Mouse (Mus musculus) WW6 (cell line): ENCODE measurements at regions not wholly inside any gene's neighbourhood (a gene's known extent, or its start where the extent isn't known, plus 50 kb on each side); places are given as distances from the start of the nearest gene placed in this dataset.

ENCODE experiments used
- DNase-seq: peaks from one replicate; pipeline ENCODE4 v3.0.0-alpha.2; 2013; ENCODE audit warnings: low read depth, low spot score

GRCm38 (mm10) chr11:31781605-31782004 lies 90.4 kb upstream of the Cpeb4 start:
- DNase-seq: no peak

- no peak for DNase-seq
Observed at GRCm38 (mm10) chr11:31783506-31784063, 88.4 kb upstream of the Cpeb4 start.

- DNase-seq: no peak
Observed at GRCm38 (mm10) chr11:31784332-31784901, 87.6 kb upstream of the Cpeb4 start.

- DNase-seq: no peak
Observed at GRCm38 (mm10) chr11:31785160-31785559, 86.9 kb upstream of the Cpeb4 start.

GRCm38 (mm10) chr11:31787376-31787775 lies 84.6 kb upstream of the Cpeb4 start:
- no peak for DNase-seq

DNA sequence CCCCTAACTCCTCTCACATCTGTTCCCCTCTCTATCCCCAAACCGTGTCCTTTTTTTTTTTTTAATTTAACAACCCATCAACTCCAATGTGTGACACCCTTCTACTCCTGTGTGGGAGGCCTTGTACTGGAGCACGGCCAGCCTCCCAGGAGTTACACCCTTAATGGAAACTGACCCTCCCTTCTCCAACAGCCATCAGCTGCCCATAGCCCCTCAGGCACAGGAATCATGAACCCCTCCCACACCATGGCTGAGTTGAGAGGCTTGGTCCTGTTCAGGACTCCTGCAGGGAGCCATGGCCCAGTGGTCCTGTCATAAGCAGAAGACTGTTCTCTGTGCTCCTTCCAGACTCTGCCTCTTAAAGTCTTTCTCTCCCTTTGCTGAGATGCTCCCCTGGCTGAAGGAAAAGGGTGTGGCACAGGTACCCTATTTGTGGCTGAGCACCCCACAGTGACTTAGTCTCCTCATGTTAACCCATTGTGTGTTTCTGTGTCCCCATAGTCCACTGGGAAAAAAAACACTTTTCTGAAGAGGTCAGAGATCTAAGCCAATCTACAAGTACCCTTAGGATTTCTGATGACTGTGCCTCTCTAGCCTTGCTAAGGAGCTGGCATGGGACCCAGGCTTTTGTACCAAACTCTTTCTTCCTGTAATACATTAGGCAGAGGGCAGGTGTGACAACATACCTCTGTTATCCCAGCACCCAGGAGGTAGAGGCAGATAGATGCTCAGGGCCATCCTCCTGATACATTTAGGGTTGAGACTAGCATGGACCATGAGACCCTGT lies 83.9 kb upstream of the Cpeb4 start:
- DNase-seq: no peak

DNA sequence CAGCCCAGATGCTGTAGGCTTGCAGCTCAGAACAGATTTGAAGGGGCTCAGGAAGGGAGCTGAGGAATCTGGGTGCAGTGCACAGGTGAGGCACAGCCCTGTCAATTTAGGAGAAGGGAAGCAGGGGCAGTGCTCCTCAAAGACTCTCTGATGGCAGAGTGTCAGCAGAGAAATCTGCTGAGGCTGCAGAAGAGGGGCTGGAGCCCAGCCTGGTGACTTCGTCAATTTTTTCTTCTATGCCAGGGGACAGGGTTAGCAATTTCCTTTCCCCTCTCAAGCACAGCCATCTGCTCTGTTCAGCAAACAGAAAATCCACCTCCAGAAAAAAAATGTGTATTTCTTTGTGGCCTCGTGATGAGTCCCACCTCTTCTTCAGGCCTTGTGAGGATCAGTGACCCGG lies 82.0 kb upstream of the Cpeb4 start:
- no peak for DNase-seq

DNA sequence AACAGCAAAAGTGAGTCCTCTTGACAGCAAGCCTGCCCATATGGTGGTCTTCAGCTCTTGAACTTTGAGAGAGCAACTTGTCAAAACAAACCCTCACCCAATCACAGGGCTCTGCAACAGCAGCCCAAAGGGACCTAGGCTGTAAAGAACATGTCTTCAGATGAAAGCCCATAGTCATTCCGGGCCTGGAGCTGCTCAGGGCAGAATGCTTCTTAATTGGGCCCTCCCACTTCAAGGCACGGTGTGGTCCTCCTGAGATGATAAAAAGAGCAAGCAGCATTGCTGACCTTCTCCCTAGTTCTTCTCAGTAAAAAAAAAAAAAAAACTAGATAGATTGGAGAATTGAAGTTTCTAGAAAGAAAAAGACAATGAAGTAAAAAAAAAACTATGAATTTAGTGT lies 80.7 kb upstream of the Cpeb4 start:
- DNase-seq: no peak

DNA sequence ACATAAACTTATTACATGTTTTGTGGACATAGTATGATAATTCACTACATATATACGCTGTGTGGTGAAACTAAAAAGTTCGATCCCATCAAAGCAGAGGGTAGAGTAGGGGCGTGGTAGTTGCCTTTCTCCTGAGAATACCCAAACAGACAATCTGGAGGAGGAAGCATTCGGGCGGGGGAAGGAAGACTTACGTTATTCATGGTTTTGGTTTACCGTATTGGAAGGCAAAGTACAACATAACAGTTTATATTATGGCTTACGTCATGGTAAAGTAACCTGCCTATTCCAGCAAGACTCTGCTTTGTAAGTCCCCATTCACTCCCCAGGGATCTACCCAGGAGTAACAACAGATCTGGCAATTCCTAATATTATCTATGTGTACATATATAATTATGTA lies 76.9 kb upstream of the Cpeb4 start:
- no peak for DNase-seq

DNA sequence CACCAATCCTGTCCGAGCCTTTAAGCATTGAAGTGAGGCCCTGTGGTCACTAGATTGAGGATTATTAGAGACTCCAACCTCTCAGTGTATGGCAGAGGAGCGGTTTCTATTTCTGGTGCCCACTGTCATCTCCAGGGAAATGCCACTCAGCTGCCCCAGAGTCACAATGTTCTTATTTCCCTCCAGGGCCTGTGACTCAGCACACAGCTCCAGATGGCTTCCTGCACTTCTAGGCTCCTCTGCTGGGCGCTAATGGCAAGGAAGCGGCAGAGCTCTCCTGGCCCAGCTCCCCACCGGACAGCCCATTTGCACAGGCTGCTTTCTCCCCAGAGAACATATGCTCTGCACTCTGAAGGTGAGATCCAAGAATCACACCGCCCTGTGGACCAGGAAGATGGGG lies 75.8 kb upstream of the Cpeb4 start:
- DNase-seq: no peak

- no peak for DNase-seq
Observed at GRCm38 (mm10) chr11:31801575-31801974, 70.4 kb upstream of the Cpeb4 start.

GRCm38 (mm10) chr11:31803319-31803891 lies 68.6 kb upstream of the Cpeb4 start:
- DNase-seq: no peak

DNA sequence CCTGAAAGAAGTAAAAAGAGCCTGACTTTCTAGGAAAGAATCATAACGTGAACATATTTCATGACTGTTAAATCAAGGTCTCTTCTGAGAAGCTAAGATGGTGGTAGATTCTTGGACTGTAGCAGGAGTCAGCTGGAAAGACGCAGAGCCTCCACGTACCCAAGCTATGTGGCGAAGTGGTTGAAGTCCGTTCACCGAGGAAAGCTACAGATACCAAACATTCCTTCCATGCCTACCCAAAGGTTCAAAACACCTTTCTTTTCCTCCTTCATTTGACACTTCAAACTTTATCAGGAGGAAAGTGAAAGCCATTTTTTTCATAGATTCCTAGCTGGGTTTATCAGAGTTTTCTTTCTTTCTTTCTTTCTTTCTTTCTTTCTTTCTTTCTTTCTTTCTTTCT lies 67.5 kb upstream of the Cpeb4 start:
- DNase-seq: no peak

DNA sequence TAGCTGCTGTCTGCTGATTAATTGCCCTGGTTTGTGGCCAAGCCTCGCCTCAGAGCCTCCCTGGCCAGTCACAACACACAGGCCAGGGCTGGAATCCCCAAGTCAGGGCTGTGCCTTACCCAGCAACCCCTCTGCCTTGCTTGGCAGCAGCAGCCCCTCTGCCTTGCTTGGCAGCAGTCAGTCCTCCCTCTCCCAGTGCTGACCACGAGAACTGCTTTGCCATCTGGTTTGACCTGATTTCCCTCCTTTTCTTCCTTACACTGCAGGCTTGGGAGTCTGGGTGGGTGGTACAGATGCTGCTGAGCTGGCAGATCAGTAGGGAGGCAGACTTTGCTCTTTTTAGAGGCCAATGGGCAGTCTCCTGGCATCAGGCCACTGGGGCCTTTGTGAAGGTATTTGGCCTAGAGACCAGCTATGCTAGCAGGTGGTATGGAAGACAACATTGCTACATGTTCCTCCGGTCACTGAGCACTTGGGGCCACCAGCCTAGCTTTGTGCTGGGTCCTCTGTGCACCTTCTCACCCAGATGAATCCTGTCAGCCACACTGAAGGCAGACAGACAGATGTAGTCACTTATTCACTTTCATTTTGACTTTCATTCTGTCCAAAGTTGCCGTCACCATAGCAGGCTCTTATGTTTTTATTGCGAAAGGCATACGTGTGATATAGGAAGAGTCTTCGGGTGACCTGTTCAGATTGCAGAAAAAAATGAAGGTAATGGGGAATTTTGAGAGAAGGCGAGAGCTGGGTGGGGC lies 64.4 kb upstream of the Cpeb4 start:
- no peak for DNase-seq

DNA sequence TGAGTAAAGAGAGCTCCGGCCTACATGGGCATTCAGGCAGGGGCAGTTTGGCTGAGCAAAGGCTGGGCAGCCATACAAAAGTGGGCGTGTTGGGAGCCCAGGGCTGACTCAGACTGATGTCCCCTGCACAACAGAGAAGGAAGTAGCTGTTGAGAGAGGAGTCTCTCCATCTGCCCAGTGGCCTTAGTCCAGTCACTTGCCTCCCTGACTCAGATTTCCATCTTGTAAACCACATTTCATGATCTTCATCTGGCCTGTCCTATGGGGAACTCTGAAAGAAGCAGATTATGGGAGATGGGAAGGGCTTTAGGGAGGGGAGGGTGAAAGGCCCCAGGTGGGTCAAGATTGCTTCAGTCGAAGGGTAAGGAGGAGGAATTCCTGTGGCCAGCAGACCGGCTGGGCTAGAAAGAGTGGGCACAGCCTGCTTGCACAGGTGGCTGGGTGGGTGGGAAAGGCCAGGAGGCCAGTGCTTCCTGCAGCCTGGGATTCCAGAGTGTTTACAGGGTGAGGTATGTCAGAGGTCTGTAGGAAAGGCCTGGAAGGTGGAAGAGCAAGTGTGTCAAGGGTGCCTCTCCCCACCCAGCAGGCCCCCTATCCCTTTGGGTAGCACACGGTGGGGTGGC lies 63.7 kb upstream of the Cpeb4 start:
- no peak for DNase-seq

GRCm38 (mm10) chr11:31810011-31810786 lies 61.8 kb upstream of the Cpeb4 start:
- DNase-seq: no peak

DNA sequence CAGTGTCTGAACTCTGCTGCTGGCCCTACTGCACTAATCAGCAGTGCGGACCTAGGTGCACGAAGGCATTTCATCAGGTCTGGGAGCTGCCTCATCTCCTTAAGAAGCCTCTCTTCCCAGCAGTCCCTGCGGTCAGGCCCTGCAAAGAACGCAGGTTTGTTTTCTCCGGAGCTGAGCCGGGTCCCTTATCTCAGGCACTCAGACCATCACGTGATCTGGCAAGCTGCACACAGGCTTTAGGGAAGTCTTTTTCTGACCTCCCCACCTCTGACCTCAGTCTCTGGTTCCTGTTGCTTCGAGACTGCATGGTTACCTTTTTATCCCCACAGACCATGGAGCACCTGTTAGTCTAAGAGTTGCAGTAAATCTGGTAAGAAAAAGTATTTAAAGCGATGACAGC lies 59.8 kb upstream of the Cpeb4 start:
- no peak for DNase-seq

GRCm38 (mm10) chr11:31814616-31815015 lies 57.4 kb upstream of the Cpeb4 start:
- no peak for DNase-seq

DNA sequence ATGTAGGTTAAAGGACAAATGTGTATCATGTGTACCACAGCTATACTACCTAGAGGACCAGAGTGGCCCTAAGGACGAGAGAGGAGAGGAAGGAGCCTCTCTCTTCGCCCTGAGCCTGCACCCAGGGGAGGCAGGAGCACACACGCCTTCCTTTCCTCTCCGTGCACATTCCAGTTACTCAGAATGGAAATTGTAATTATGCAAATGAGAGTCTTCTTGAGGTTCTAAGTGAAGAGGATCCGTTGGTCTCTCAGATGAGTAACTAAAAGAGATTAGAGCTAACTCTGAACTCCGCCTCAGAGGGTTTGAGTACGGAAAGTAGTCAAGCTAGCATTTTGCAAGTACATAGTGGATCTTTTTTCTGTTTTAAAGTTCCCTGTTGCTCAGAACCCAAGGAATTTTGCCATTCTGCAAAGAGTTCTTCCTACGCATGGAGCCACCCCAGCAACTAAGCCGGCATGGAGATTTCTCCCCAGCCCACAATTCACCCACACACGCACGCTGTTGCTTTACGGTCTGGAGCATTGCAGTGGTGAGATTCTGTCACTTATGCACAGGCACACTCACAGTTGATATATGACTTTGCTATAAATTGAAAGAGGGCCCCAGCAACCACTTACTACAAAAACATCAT lies 56.0 kb upstream of the Cpeb4 start:
- no peak for DNase-seq

GRCm38 (mm10) chr11:31818032-31818431 lies 54.0 kb upstream of the Cpeb4 start:
- no peak for DNase-seq
